Mouse (Mus musculus): ENCODE results near the gene Fbxo47. TPM values are rescaled to one million over a fixed set of nuclear protein-coding genes. Genes with fewer than 3 reads are reported as not detected.

The Fbxo47 gene
- total and polyA plus RNA-seq, 3 experiments, result 0.73 to 1.2 TPM; not detected in 1

Other genes with a start within 250 kb of the Fbxo47 start
- 15.1 and 17.2 TPM in 2 replicates for gene Mllt6, start 220.7 kb downstream of the Fbxo47 start, total RNA-seq (2012; rRNA removed)
- gene Mllt6, start 220.7 kb downstream of the Fbxo47 start, polyA plus RNA-seq (2012; ENCODE audit: insufficient read depth in 1 of 2, insufficient read length in 2 of 2, low read depth in 1 of 2, low replicate concordance in 2 of 2, missing spikeins in 1 of 2), result 10 to 100 TPM in 1 of 2 experiments, not detected in 1; 17.6 TPM
- 1.5 and 1.7 TPM in 2 replicates for gene Cisd3, start 198.3 kb downstream of the Fbxo47 start, total RNA-seq (2012; rRNA removed)
- gene Cisd3, start 198.3 kb downstream of the Fbxo47 start, polyA plus RNA-seq (2012; ENCODE audit: insufficient read depth in 1 of 2, insufficient read length in 2 of 2, low read depth in 1 of 2, low replicate concordance in 2 of 2, missing spikeins in 1 of 2), result 1 to 10 TPM in 1 of 2 experiments, not detected in 1; 6.1 TPM
- gene Pcgf2, start 183.7 kb downstream of the Fbxo47 start, total RNA-seq (2012; rRNA removed), result 12.3 and 20.0 TPM in 2 replicates
- gene Pcgf2, start 183.7 kb downstream of the Fbxo47 start, polyA plus RNA-seq (2012; ENCODE audit: insufficient read depth in 1 of 2, insufficient read length in 2 of 2, low read depth in 1 of 2, low replicate concordance in 2 of 2, missing spikeins in 1 of 2), result 10 to 100 TPM in 1 of 2 experiments, not detected in 1; 38.7 TPM
- 914 and 1,101 TPM in 2 replicates for gene Psmb3, start 180.8 kb downstream of the Fbxo47 start, total RNA-seq (2012; rRNA removed)
- gene Psmb3, start 180.8 kb downstream of the Fbxo47 start, polyA plus RNA-seq (2012; ENCODE audit: insufficient read depth in 1 of 2, insufficient read length in 2 of 2, low read depth in 1 of 2, low replicate concordance in 2 of 2, missing spikeins in 1 of 2), result 100 to 1,000 TPM in 1 of 2 experiments, not detected in 1; 648 TPM
- gene Pip4k2b, start 139.4 kb downstream of the Fbxo47 start, total RNA-seq (2012; rRNA removed), result 34.7 and 40.2 TPM in 2 replicates
- gene Pip4k2b, start 139.4 kb downstream of the Fbxo47 start, polyA plus RNA-seq (2012; ENCODE audit: insufficient read depth in 1 of 2, insufficient read length in 2 of 2, low read depth in 1 of 2, low replicate concordance in 2 of 2, missing spikeins in 1 of 2), result 10 to 100 TPM; 43.4 to 57.3 TPM
- gene Cwc25, start 117.6 kb downstream of the Fbxo47 start, total RNA-seq (2012; rRNA removed), result 18.1 and 20.8 TPM in 2 replicates
- gene Cwc25, start 117.6 kb downstream of the Fbxo47 start, polyA plus RNA-seq (2012; ENCODE audit: insufficient read depth in 1 of 2, insufficient read length in 2 of 2, low read depth in 1 of 2, low replicate concordance in 2 of 2, missing spikeins in 1 of 2), result 10 to 100 TPM in 1 of 2 experiments, not detected in 1; 16.7 TPM
- gene 1700001P01Rik, start 108.2 kb downstream of the Fbxo47 start, total RNA-seq (2012; rRNA removed), result 0.69 TPM in 2 replicates
- gene 1700001P01Rik, start 108.2 kb downstream of the Fbxo47 start, polyA plus RNA-seq (2012; ENCODE audit: insufficient read depth in 1 of 2, insufficient read length in 2 of 2, low read depth in 1 of 2, low replicate concordance in 2 of 2, missing spikeins in 1 of 2), result under 1 TPM in 1 of 2 experiments, not detected in 1; 0.43 TPM
- gene Rpl23, start 101.7 kb downstream of the Fbxo47 start, total RNA-seq (2012; rRNA removed), result 1,922 and 2,072 TPM in 2 replicates
- 100 to 1,000 TPM in 1 of 2 experiments, not detected in 1; 921 TPM for gene Rpl23, start 101.7 kb downstream of the Fbxo47 start, polyA plus RNA-seq (2012; ENCODE audit: insufficient read depth in 1 of 2, insufficient read length in 2 of 2, low read depth in 1 of 2, low replicate concordance in 2 of 2, missing spikeins in 1 of 2)
- gene Lasp1, start 85.2 kb downstream of the Fbxo47 start, total RNA-seq (2012; rRNA removed), result 13.3 and 15.2 TPM in 2 replicates
- 10 to 100 TPM in 1 of 2 experiments, not detected in 1; 38.7 TPM for gene Lasp1, start 85.2 kb downstream of the Fbxo47 start, polyA plus RNA-seq (2012; ENCODE audit: insufficient read depth in 1 of 2, insufficient read length in 2 of 2, low read depth in 1 of 2, low replicate concordance in 2 of 2, missing spikeins in 1 of 2)
- 0.29 TPM in 1 of 2 replicates, not detected in the other for gene B230217C12Rik, start 43.4 kb downstream of the Fbxo47 start, total RNA-seq (2012; rRNA removed)
- under 1 TPM in 1 of 2 experiments, not detected in 1; 0.81 TPM for gene B230217C12Rik, start 43.4 kb downstream of the Fbxo47 start, polyA plus RNA-seq (2012; ENCODE audit: insufficient read depth in 1 of 2, insufficient read length in 2 of 2, low read depth in 1 of 2, low replicate concordance in 2 of 2, missing spikeins in 1 of 2)
- gene Plxdc1, start 102.3 kb upstream of the Fbxo47 start, total RNA-seq (2012; rRNA removed), result 13.1 and 15.1 TPM in 2 replicates
- 10 to 100 TPM in 1 of 2 experiments, not detected in 1; 24.5 TPM for gene Plxdc1, start 102.3 kb upstream of the Fbxo47 start, polyA plus RNA-seq (2012; ENCODE audit: insufficient read depth in 1 of 2, insufficient read length in 2 of 2, low read depth in 1 of 2, low replicate concordance in 2 of 2, missing spikeins in 1 of 2)
- gene Arl5c, start 112.0 kb upstream of the Fbxo47 start, total RNA-seq (2012; rRNA removed), result 1.2 and 1.3 TPM in 2 replicates
- 10 to 100 TPM in 1 of 2 experiments, not detected in 1; 10.4 TPM for gene Arl5c, start 112.0 kb upstream of the Fbxo47 start, polyA plus RNA-seq (2012; ENCODE audit: insufficient read depth in 1 of 2, insufficient read length in 2 of 2, low read depth in 1 of 2, low replicate concordance in 2 of 2, missing spikeins in 1 of 2)
- 1.8 and 2.3 TPM in 2 replicates for gene Cacnb1, start 138.9 kb upstream of the Fbxo47 start, total RNA-seq (2012; rRNA removed)
- 1 to 10 TPM in 1 of 2 experiments, not detected in 1; 4.4 TPM for gene Cacnb1, start 138.9 kb upstream of the Fbxo47 start, polyA plus RNA-seq (2012; ENCODE audit: insufficient read depth in 1 of 2, insufficient read length in 2 of 2, low read depth in 1 of 2, low replicate concordance in 2 of 2, missing spikeins in 1 of 2)
- 4,634 and 4,715 TPM in 2 replicates for gene Rpl19, start 142.6 kb upstream of the Fbxo47 start, total RNA-seq (2012; rRNA removed)
- 1,000 to 10,000 TPM in 1 of 2 experiments, 100 to 1,000 TPM in 1; 210 to 2,650 TPM for gene Rpl19, start 142.6 kb upstream of the Fbxo47 start, polyA plus RNA-seq (2012; ENCODE audit: insufficient read depth in 1 of 2, insufficient read length in 2 of 2, low read depth in 1 of 2, low replicate concordance in 2 of 2, missing spikeins in 1 of 2)
- not detected in 2 replicates for gene Stac2, start 169.3 kb upstream of the Fbxo47 start, total RNA-seq (2012; rRNA removed)
- under 1 TPM in 1 of 2 experiments, not detected in 1; 0.04 TPM for gene Stac2, start 169.3 kb upstream of the Fbxo47 start, polyA plus RNA-seq (2012; ENCODE audit: insufficient read depth in 1 of 2, insufficient read length in 2 of 2, low read depth in 1 of 2, low replicate concordance in 2 of 2, missing spikeins in 1 of 2)

Measured in MEL (cell line).